Mouse (Mus musculus) hematopoietic stem cell, adult 5-6 weeks (primary cell): ENCODE results near the gene Crygs. TPM values are rescaled to one million over a fixed set of nuclear protein-coding genes. Genes with fewer than 3 reads are reported as not detected.

Experiments used
- ATAC-seq, 2 experiments: fragments of 125-278 bp in 1 of 2; replicated peaks in 1 of 2; 2 replicates each; pipeline ENCODE4 v1.8.0; 2016 to 2017; ENCODE audit warnings: inconsistent platforms in 2 of 2, mild to moderate bottlenecking in 2 of 2, moderate number of reproducible peaks in 2 of 2, low read depth in 1 of 2, moderate TSS enrichment in 1 of 2; ENCODE audit not compliant: low FRiP score in 2 of 2, poor library complexity in 2 of 2, severe bottlenecking in 2 of 2, insufficient read depth in 1 of 2, low TSS enrichment in 1 of 2
- total RNA-seq: library from RNA; stranded (forward); fragments of 172-1452, 232-1000 nt; gene quantifications from 2 replicates; pipeline ENCODE4 v1.2.3, GENCODE M21; 2017

The Crygs gene
- total RNA-seq: not detected in 2 replicates

DNA sequence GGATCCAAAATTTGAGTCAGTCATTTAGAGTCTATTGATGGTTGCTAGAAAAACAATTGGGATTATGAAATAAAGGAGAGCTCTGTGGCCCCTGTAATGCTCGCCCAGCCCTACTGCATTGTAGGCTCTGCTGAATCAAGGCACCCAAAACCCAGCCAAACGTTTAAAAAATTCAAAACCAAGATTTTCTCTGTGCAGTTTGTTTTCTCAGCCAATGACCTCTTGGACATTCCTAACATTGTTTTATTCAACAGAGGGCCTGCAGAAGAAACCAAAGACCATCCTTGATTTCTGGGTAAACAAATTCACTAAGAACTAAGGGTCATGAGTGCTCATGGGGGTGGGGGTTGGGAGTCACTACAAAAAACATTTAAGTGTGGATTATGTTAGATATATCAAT, at the start of gene Crygs:
Gene Crygs (minus strand): TSS at position 101 of the 400 bp plus-strand sequence.
- ATAC-seq: no peak

DNA sequence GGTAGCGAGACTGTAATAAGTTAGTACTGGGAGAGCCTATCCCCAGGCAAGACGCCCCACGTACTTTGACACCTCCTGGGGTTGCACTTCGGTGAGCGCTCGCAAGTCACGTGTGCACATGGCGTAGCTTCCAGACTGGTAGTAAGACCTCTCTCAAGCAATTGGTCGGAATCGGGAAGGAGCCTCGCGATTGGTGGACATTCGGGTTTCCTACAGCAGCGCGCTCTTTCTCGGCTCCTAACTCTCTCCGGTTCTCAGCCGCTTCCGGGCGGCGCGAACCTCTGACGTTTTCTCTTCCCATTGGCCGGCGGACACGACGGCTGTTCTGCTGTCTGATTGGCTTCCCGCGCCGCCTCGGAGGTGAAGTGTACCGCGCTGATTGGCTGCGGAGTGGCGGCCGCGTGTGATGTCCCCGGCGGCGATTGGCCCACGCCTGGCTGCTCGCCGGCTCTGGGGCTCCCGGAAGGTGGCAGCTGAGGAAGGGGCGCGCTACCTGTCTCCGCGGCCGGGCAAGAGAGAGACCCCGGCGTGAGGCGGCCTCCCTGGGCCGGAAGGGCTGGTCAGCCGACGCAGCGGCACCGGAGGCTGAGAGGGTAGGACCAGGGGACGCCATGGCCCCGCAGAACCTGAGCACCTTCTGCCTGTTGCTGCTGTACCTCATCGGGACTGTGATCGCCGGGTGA, 46.2 kb upstream of the Crygs start, which contains the start of the genes Tbccd1 and Dnajb11:
Gene Tbccd1 (minus strand): TSS at position 239 of the 683 bp plus-strand sequence.
Gene Dnajb11 (plus strand): TSS at position 415 of the 683 bp plus-strand sequence.
- ATAC-seq: peak; percentile 94 to 98

- no peak for ATAC-seq
Observed at GRCm38 (mm10) chr16:22856773-22857172, 45.4 kb upstream of the Crygs start.

- no peak for ATAC-seq
Observed at GRCm38 (mm10) chr16:22852709-22853108, 41.3 kb upstream of the Crygs start.

- no peak for ATAC-seq
Observed at GRCm38 (mm10) chr16:22848331-22848730, 37.0 kb upstream of the Crygs start.

DNA sequence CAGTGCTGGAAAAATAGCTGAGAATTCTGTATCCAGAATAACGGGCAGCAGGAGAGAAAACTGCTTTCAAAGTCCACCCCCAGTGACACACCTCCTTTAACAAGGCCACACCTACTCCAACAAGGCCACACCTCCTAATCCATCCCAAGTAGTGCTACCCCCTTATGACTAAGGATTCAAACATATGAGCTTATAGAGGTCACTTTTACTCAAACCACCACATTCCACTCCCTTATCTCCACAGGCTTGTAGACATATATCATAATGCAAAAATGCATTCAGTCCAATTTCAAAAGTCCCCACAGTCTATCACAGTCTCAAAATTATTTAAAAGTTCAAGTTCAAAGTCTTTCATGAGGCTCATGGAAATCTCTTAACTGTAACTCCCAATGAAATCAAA, 36.3 kb upstream of the Crygs start:
- no peak for ATAC-seq

DNA sequence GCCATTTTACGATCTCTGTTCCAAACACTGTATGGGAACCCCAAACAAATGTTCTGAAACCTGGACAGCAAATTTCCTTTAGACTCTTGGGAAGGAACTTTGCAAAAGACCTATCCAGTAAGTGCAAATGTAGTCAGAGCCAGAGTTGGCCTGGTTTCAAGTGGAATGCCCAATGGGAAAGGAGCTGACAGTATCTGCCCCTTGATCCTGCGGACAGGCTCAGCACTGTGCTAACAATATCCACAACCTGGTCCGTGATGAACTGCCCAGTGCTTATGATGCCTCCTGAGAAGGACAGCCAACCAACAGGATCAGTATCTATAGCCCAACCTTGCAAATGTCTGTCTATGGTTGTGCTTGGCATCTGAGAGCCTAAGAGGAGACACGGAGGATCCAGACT, 34.1 kb upstream of the Crygs start:
- ATAC-seq: no peak

GRCm38 (mm10) chr16:22844834-22845233, 33.5 kb upstream of the Crygs start:
- no peak for ATAC-seq

DNA sequence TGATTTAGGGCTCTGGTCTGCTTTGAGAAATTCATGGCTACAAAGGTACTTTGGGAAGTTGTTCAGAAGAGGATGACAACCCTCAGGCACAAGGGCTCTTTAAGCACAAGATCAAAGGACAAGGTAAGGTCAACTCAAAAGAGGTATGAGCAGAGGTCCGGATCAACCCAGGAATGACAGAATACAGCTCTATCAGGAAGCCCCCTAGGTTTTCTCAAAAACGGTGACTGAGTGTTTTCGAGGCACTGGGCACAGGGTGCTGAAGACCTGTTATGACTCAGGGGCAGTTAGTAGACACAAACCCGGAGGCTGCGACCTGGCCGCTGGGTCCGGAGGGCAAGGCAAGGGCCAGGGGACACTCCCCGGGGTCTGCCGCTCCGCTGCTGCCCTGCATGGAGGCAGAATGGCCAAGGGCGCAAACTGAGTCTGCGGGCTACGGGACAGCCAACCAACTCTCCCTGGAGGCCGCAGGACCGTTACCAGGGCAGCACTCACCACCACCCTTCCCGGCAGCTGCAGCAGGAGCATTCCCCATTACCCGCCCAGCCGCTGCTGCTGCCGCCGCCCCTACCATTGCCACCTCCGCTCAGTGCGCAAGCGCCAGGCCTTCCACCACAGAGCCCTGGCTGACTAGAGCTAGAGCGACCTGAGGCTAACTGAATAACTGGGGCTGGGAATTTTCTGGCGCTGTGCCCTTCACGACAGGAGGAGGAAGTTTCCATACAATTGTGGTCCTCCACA, 32.9 kb upstream of the Crygs start:
- peak; percentile 59 to 90 for ATAC-seq

DNA sequence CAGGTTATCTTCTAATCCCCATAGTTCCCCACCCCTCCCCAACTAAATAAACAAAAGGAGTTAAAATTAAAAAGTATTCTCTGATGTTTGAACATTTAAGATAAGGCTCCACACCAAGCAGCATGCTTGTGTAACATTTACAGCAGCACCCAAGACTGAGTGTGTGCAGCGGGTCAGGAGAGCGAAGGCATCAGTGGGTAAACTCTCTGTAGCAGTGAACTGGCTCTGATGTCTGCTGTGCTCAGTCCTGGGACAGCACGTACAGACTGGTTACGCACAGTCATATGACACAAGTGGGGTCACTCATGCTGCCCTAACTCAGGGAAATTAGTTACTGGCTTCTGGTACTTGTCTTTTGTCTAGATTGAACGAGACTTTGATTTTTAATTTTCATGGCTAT, 31.5 kb upstream of the Crygs start:
- ATAC-seq: no peak

GRCm38 (mm10) chr16:22839146-22839857, 27.9 kb upstream of the Crygs start:
- ATAC-seq: no peak

- ATAC-seq: no peak
Observed at GRCm38 (mm10) chr16:22832932-22833525, 21.7 kb upstream of the Crygs start.

DNA sequence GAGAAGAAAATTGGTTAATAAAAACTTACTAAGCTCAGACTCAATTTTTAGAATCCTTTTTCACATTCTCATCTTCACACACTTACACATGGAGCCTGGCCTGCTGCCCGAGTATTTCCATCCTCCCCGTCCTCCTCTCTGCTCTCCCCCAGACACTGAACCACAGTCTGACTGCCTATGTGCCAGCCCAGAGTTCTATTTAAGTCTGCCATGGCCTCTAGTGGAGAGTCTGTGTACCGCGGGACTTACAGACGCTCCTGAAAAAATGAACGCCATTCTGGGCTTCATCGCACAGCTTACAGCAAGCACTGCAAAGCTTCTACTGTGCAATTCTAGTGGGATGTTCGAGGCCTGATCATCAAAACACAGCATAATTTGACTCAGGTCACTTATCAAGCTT, 9.4 kb upstream of the Crygs start:
- ATAC-seq: 0 out of 4 replicates have a peak, but pooled peaks have one; percentile 12 to 36

DNA sequence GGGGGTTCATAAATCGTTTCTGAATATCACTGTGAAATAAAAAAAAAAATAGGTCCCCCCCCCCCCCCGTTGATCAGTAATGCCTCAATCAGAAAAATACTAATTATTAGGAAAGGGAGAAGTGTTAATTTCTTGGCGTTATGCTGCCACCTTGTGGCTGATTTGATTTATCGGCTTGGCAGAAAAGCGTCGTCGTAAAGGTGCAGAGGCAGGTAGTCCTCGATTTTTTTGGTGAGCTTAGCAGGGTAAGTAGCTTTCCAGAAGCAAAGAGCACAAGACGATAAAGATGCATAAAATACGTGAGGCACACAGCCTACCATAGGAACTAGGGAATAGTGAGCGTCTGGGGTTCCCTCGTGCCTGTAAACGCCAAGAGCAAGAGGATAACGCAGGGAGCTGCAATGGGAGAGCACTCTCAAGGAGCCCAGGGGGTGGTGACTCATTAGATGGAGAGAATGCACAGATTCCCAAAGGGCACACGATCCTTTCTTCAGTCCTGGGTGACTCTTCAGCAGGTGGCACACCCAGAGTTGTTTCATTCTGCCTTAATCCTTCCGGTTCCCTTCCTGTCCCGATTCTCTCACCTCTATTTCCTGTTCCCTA, 3.8 kb downstream of the Crygs start:
- ATAC-seq: peak; percentile 42 to 53; a peak in 1 of 4 replicates

DNA sequence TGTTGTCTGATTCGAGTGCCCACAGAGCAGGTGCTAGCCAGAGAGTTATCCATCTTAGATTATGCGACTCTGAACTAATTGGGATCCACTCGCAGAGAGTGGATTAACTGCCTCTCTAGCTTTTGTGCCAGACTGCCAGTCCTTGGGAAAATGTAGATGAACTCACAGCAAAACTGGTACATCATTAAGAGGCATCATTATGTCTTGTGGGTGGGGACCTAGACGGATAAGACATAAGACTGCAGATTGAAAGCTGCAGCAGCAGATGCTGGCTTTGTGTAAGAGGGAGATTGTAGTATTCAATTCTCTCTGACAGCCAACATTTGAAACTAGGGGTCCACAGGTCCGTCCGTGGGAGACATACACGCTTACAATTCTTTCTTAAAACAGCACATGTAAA, 8.6 kb downstream of the Crygs start:
- ATAC-seq: no peak

DNA sequence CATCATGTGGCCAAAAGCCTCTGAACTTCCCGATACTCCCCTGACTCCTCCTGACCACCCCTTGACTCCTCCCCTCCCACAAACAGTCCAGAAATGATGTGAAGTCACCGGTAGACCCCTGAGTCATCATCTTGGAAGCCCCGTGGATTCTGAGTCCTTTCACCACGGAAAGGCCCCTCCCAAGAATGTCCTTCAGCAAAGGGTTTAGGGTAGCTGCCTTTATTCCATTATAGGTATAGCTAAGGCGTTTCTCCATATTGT, 10.6 kb downstream of the Crygs start:
- no peak for ATAC-seq

GRCm38 (mm10) chr16:22800026-22800848, 11.1 kb downstream of the Crygs start:
- ATAC-seq: no peak
